Mouse (Mus musculus): ENCODE data around the gene Usp3.

Usp3 gene

DNA sequence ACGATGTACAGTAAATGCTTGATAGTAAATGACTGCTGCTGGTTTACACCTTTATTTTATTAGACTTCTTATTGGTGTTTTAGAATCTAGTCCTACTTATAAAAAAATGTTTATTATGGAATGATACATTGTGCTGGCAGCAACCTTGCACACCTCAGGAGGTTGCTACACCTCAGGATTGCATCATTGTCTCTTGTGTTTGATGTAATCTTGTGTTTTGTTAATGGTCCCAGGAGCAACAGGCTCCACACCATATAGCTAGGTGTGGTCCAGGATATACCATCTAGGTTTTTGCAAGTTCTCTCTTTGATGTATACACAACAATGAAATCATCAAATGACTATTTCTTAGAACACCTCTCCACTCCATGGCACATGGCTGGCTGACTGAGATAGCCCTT, 11.0 kb upstream of the Usp3 start:
- DNase-seq (ENCODE audit: low read depth) = no peak

DNA sequence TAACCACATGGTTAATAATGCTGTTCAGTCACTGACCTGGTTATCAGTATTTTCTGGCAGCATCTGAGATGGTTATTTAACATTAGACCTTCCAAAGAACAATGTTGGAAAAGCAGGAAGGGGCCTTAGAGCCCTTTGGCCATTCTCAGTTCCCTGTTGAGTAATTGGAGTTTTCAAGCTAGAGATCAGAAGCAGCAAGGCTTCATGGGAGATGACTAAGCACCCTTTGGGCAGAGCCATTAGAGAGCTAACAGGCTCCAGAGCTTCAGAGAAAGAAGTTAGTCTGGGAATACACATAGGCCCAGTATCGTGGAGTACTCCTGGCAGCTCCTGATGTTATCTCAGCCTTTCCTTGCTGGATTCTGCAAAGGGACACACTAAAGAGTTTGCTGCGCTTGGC, 8.1 kb upstream of the Usp3 start:
- DNase-seq (ENCODE audit: low read depth) = no peak

DNA sequence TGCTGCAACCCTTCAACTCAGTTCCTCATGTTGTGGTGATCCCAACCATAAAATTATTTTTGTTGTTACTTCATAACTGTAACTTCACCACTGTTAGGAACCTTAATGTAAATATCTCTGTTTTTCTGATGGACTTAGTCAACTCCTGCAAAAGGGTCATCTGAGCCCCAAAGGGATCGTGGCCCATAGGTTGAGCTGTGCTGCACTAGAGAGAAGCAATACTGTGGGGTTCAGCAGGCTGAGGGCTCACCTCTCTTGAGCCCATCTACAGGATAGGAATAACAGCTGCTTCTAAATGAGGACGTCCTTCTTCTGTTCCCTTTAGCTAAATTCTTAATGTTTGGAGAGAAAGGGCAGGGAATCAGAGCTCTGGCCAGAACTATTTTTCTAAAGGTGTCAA, 7.6 kb upstream of the Usp3 start:
- no peak for DNase-seq (ENCODE audit: low read depth)

DNA sequence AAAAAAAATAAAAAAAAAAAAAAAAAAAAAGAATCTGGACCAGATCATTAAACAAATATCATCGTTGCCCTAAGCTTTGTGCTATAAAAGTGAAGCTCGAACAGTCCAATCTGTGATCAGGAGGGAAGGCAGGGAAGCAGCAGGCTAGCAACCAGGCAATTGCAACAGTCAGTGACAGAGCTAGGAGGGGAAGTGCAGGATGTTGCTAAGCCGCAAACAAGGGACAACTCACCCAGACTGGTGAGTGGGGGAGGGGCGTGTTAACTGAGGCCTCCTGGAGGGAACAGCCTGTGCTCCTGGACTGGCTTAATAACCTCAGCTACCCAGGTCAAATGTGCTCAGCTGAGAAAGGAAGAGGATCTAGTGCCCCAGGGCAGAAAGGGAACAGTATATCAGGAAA, 6.6 kb upstream of the Usp3 start:
- DNase-seq (ENCODE audit: low read depth) = peak; percentile 89

DNA sequence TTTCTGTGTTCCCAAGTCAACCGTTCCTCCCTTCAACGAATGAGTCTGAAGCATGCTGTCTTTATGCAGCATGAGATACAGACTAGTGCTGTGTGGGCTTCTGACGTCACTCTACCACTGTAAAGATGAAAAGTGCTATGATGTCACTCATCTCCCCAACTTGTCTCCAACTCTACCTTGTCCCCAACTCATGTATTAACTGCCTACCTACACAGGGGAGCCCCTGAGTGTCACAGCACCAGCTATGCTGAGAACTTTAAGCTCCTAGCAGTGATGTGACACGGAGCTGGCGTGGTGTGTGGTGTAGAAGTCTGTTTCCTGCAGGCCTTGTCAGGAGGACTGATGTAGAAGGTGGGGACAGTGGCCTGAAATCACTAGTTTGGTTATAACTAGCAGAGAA, 5.7 kb upstream of the Usp3 start:
- DNase-seq (ENCODE audit: low read depth) = no peak

DNA sequence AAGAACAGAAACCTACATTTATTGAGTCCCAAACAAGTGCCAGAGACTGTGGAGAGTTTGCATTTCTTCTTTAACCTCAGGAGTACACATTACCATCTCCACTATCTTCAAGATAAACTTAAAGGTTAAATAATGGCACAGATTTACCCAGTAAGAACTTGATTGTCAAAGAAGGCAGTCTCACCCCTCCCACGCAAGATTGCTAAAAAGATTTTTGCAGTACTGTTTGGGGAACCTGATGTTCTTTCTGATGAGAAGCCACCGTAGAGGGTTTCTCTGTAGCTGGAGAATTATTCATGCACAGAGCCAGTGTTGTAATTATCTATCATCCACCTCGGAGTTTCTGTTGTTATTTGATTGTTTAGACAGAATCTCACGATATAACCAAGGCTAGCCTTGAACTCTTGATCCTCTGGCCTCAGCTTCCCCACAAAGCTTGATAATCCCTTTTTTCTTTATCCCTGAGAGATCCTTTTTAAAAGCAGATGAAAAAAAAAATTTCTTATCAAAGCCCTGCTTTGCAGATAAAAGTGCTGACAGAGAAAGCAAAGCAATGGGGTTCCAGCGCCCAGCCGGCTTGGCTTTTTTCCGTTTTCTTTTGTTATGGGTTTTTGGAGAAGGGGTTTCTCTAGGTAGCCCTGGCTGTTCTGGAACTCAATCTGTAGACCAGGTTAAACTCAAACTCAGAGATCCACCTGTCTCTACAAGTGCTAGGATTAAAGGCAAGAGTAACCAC, 4.7 kb upstream of the Usp3 start:
- no peak for DNase-seq (ENCODE audit: low read depth)

DNA sequence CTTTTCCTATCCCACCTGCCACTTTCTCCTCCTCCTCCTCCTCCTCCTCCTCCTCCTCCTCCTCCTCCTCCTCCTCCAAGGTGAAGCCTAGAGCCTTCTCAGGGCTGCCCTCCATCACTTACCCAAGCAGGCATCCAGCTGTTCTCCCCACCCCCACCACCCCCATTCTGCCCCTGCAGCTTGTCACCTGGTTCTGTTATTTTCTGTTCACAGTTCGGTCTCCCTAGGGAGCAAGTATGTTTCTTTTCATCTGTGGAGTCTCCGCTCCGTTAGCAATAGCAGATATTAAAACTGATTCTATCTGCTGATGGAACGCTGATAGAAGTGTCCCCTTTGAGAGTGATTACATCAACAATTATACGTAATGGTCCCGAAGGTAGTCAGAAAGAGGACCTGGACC, 4.1 kb upstream of the Usp3 start:
- no peak for DNase-seq (ENCODE audit: low read depth)

DNA sequence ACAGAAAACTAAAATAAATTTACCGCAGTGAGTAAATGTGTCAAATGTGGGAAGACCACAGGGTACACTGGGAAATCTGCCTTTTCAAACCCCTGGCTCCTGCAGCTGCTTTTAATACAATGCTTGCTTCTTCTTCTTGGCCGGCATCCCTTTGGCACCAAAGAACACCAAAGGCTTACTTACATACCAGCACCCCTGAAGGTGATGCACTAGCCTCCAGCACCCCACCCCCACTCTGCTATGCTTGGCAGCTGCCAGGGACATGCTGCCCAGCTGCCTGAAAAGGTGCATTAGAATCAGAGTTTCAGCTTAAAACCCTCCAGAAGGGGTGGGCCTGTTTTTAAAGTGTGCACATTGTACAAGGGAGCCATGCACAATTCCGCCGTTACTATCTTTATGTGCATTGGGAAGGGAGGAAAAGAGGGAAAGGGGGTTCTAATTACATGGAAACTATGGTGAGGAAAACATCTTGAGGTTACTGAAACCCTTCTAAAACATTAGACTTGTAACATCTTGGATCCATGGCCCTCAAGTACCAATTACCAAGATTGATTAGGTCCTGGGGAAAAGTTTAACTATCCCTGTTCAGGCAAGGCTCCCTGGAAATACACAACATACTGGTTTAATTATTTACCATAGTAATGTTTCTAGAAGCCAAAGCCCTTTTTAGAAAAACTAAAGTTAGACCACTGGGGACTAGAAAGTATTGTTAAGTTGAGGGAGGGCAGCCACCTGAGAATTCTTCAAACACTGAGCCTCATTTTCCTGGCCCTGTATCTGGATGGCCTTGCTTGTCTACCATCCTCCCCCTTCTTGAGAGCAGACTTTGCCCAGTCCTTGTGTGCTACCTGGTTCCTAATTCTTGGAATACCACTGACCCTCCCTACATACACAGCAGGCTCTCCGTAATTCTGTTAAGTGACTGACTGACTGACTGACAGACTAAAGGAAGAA, 3.1 kb upstream of the Usp3 start:
- no peak for DNase-seq (ENCODE audit: low read depth)

DNA sequence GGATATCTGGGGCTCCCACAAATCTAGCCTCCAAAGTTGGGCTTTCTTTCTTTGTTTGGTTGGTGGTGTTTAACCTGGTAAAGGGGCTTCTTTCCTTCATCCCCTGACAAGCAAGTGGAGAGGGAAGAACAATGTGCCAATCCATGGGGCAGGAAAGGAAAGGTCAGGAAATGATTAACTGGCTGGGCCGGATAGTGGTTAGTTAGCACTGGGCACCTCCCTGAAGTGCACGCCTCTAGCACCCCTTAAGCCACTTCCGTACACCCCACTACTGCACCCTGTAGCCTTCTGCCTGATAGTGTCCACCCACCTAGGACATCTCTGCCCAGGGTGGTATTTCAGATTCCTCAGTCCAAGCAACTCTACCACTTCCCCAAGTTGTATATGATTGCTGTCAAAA, 1.1 kb upstream of the Usp3 start:
- DNase-seq (ENCODE audit: low read depth) = no peak

DNA sequence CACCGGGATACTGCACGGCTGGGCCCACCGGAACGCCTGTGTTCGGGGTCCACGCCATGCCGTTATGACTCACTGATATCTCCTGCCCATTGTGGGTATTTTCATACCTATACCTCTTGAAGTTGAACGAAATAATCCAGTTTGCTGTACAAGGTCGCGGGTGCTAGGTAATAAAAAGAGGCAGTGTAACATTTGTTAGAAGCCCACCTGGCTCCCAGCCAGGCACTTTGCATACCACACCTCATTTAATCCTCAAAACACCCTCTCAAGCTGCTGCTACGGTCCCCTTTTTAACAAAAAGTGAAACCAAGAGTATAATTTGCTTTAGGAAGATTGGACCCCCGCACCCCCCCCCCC, 649 bp upstream of the Usp3 start:
- no peak for DNase-seq (ENCODE audit: low read depth)

DNA sequence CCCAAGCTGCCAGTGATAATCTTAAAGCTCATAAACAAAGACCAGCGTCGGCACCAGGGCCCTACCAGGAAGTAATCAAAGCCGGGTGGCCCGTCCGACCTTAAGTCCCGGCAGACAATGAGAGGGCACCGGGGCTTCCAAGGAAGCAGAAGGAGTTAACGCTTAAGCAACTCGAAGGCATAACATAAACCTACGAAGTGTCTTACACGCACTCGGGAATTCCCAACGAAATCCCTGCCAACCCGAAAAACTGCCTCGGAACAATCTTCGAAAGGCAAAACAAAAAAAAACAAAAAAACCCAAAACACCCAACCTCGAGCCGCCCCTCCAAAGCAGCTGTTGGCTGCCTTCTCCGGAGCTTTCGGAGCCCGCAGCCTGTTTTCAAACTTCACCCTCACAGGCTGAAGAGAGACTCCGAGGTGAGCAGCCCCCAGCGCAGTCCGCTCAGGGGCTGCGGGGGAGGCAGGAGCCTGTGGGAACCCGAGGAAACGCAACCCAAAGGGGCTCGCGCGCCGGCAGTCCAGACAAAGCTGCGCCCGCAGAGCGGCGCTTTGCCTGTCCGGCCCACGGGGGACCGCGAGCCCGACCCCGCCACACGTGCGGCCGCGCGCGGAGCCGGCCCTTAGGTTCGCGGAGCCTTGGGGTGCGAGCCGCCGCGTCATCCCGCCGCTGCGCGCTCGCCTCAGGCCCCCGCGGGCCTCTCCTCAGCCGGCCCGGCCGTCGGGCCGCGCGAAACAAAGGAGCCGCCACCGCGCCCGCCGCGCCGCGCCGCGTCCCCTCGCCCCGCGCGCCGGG, 894 bp downstream of the Usp3 start:
- no peak for DNase-seq (ENCODE audit: low read depth)

DNA sequence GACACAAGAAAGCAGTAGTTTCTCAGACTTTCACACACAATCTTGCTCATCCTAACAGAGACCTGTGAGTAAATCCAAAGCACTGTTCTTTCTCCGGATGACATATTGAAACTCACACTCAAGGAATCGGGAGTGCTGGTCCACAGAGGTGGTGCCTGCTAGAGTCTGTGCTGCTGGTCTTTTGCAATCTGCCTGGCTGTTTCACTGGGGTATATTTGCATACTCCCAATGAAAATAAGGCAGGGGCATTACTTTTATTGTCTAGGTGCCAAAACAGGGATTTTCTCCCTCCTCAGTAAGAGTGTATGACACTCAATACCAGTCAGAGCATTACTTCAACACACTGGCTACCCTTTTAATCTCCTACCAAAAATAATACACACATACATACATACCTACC, 2.9 kb downstream of the Usp3 start:
- no peak for DNase-seq (ENCODE audit: low read depth)

DNA sequence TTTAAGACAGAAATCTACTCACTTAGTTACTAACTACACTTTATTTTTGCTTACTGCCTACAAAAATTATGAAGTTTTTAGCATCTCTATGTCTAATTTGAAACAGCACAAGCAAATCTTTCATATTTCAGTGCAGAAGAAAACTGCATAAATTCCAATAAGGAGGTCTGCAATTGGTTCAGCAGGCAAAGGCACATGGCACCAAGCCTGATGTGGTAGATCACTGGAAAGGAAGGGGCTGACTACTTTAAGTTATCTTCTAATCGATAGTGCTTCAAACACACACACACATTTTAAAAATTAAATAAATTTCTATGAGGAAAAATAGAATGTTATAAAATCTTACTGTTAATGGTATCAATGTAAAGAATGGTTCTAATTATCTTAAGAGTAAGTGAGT, 5.9 kb downstream of the Usp3 start:
- DNase-seq (ENCODE audit: low read depth) = no peak

DNA sequence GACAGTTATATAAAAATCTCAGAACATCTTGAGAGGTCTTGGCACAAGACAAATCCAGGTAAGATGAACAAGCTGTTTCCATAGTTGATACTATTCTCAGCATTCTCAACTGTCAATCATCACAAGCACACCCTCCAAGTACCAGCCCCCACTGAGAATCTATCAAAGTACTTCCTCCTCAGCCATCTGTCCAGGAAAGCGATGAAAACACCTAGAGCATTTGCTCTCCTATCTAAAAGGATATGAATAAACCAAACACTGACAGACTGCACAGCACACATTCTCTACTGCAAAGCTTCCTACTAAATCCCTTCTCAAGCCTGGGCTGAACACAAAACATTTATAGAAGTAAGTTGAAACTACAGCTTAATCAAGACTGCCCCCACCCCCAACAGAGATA, 6.4 kb downstream of the Usp3 start:
- DNase-seq (ENCODE audit: low read depth) = no peak

DNA sequence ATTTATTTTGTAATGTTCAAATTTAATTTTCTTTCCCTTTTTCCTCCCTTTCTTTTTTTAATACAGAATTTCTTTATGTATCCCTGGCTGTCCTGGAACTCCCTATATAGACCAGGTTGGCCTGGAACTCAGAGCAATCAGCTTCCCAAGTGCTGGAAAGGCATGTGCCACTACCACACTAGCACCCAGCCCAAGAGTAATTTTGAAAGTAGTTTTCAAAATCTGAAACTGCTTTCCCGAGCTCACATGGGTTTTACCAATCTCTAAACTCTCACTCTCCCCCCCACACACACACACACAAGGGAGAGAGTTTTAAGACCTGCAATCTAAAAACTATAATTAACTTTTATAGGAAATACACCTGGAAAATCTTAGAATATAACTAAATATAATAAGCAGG, 7.8 kb downstream of the Usp3 start:
- DNase-seq (ENCODE audit: low read depth) = no peak

DNA sequence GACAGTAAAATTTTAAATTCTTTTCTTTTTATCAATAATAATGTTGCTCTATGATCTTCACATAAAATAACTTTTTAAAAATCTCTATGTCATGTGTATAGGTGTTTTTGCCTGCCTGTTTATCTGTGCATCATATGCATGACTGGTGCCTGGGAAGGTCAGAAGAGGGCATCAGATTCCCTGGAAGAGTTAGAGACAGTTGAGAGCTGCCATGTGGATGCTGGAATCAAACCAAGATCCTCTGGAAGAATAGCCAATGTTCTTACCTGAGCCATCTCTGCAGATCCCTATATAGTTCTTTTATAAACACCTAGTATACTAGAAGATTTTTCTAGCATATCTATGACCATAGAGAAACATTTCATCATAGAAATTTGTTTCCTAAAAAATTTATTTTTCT, 8.8 kb downstream of the Usp3 start:
- no peak for DNase-seq (ENCODE audit: low read depth)

DNA sequence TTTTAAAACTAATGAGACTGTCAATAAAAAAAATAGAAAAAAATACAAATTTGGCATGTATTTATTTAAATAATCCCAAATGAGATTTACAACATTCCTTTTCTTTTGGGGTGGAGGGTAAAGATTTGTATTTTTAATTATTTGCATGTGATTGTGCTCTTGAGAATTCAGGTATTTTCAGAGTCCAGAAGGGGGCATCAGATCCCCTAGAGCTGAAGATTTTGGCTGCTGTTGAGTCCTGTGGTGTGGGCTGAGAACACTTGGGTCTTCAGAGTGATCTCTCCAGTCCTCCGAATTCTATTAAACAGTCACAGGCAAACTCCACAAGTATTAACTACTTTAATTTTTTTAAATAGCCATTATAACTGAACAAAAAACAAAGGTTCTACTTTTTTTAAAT, 9.7 kb downstream of the Usp3 start:
- no peak for DNase-seq (ENCODE audit: low read depth)

DNA sequence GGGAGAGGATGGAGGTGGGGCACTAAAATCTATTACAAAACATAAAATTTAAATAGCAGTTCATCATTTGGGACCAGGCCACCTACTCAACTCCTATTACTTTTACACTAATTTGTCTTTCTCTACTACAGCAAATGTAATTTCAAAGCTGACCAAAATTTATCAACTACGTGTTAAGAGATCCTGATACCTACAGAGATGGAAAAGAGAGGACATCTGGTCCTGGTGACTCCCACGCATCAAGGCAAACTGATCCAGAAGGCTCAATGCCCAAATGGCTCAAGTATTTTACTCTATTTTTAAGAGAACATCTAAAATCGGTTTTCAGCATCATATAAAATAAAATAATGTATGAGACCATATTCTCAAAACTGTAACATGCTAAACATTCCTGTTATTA, 11.2 kb downstream of the Usp3 start:
- DNase-seq (ENCODE audit: low read depth) = no peak

DNA sequence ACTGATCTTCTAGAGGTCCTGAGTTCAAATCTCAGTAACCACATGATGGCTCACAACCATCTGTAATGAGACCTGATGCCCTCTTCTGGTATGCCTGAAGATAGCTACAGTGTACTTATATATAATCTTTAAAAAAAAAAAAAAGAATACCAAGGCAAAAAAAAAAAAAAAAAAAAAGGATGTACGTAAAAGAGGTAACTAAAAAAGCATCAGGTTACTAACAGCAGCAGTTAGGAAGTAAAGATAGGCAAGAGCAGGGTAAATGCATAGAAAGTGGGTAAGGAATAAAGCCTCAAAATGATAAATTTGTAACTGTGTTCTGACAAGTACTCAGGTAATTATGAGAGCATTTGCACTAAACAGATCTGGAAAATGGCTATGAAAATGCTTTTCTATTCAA, 12.2 kb downstream of the Usp3 start:
- DNase-seq (ENCODE audit: low read depth) = no peak

DNA sequence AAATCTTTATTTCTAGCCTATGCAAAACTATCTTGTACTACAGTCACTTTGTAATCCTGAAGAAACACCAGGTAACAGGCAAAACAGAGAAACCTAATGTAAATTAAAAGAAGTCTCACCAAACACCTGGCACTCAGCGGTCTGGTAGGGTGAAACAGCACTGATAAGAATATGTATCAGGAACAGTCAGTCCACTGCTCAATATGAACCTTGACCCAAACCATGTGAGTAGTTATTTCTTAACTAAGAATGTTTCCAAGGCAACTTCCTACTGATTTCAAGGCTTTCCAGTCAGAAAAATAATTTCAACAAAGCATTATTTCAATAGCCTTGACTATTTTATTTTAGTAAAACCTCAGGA, 17.1 kb downstream of the Usp3 start:
- no peak for DNase-seq (ENCODE audit: low read depth)

DNA sequence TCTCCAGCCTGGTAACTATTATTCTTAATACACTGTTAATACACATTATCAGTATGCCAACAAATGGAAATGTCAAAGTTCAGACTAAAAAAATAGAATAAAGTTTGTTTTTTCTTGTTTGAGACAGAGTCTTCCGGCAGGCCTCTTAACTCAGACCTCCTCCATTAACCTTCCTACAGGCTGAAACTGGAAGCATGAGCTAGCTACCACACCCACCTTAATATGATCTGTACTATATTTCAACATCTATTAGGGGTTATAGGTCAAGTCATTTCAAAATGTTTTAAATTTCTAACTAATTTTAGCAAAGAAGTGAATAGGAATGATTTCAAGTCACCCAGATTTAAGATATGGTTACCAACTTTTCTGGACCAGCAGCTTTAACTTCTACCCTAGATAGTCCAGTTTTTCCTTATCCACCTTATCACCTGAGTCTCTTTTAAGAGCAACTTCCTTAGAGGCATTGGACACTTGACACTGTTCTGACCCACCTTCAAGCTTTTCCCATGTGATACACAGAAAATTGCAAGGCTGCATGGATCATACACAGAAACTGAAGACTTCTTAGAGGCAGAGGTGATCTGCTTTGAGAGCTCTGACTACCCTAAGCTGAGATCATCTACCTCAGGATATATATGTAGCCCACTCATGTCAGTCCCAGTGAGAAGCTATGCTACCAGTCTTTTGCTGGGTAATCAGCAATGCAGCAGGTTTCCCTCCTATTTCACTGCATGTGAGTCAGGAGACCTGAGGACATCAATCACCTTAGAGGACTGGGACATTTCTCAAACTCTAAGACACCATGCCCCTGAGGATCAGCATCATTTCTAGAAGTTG, 17.7 kb downstream of the Usp3 start:
- DNase-seq (ENCODE audit: low read depth) = no peak
